Mouse (Mus musculus) bone marrow macrophage, adult 2 months (primary cell): ENCODE measurements around the gene Camk1d.

Source experiments
- CTCF ChIP-seq: IDR thresholded peaks from 2 replicates; pipeline ENCODE4 v1.5.1; 2012; ENCODE audit warnings: low read depth, mild to moderate bottlenecking, low read length, moderate library complexity
- POLR2A ChIP-seq: IDR thresholded peaks from 2 replicates; pipeline ENCODE4 v1.6.1; 2012; ENCODE audit warnings: mild to moderate bottlenecking, low read depth, low read length, borderline replicate concordance

DNA sequence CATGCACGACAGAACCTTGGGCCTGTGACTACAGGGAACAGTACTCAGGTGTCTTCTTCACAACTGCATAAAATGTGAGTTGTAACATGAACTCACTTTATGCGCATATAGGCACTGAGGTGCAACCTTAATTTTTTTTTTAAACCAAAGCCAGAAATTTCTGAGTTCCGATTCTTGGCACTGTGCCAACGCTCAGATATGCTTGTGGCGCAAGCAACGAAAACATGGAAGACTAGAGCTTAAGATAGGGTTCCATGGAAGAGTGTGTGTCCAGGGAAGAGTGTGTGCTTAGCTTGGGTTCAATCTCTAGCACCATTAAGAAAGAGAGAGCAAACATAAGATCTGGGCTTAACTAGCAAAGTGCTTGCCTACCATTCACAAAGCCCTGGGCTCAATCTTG is 62.2 kb downstream of the Camk1d start:
- TF ChIP-seq POLR2A (no peak), CTCF (no peak)
